9 mouse cellular contexts compared by ENCODE assay signal in genomic region chr4:150239087-150239480, GRCm38 (mm10). TPM values are rescaled to one million over a fixed set of nuclear protein-coding genes. Genes with fewer than 3 reads are reported as not detected.
A peak's percentile ranks its signal among the peaks of the same experiment; 100 is the strongest.
DNase-seq lines count a peak whose midpoint lies in the region; ATAC-seq and TF ChIP-seq lines count a peak whose summit lies in the region.
"Had no signal": no experiment of that assay in that cellular context is flagged by ENCODE, and none has a peak within 500 bp of the region (broad histone marks: within the 10 kb centered on the region; RNA-seq: fewer than 3 reads in every experiment).

No protein-coding gene starts in this region.

- H3K9me3 ChIP-seq in kidney, embryonic 14.5 days (ENCODE audit: control insufficient read depth, low read length): no peaks in the 10 kb centered on the region
- no peaks in the 10 kb centered on the region for H3K9me3 ChIP-seq in hindbrain, embryonic 15.5 days
- no peaks in the 10 kb centered on the region for H3K9me3 ChIP-seq in midbrain, embryonic 15.5 days

- H3K27me3 ChIP-seq in kidney, embryonic 14.5 days (ENCODE audit: control insufficient read depth, insufficient read depth, low read length): no peaks in the 10 kb centered on the region
- no peaks in the 10 kb centered on the region for H3K27me3 ChIP-seq in hindbrain, embryonic 15.5 days
- no peaks in the 10 kb centered on the region for H3K27me3 ChIP-seq in midbrain, embryonic 15.5 days (replicated peaks)

- peak overlapping the region; percentile 70 for H3K4me2 ChIP-seq in kidney, embryonic 14.5 days (replicated peaks; ENCODE audit: low read depth, low read length)
- H3K4me2 ChIP-seq in hindbrain, embryonic 15.5 days: peak overlapping the region; percentile 79
- H3K4me2 ChIP-seq in midbrain, embryonic 15.5 days: peak overlapping the region; percentile 69

- H3K9ac ChIP-seq in kidney, embryonic 14.5 days (ENCODE audit: low read depth, low read length): peak overlapping the region; percentile 90
- peak overlapping the region; percentile 86 for H3K9ac ChIP-seq in hindbrain, embryonic 15.5 days
- peak overlapping the region; percentile 4; the same call in 1 of the 2 replicates for H3K9ac ChIP-seq in midbrain, embryonic 15.5 days

- WGBS in kidney, embryonic 14.5 days: 19% methylated on average over 5 of the region's 5 CpGs
- WGBS in hindbrain, embryonic 15.5 days: 31% methylated on average over 5 of the region's 5 CpGs
- 31% methylated on average over 5 of the region's 5 CpGs for WGBS in midbrain, embryonic 15.5 days

- peaks cover 43% of the 10 kb centered on the region for H3K36me3 ChIP-seq in kidney, embryonic 14.5 days (ENCODE audit: control insufficient read depth, insufficient read depth, low read length)
- peaks cover 30% of the 10 kb centered on the region for H3K36me3 ChIP-seq in hindbrain, embryonic 15.5 days
- H3K36me3 ChIP-seq in midbrain, embryonic 15.5 days (replicated peaks): peaks cover 27% of the 10 kb centered on the region

- H3K27ac ChIP-seq in kidney, embryonic 14.5 days (ENCODE audit: low read depth, low read length): peak overlapping the region; percentile 67; the same call in 1 of the 2 replicates
- H3K27ac ChIP-seq in cortical plate, adult 2 months (ENCODE audit: insufficient read depth, low read length): no peak overlapping the region
- H3K27ac ChIP-seq in hindbrain, embryonic 15.5 days (replicated peaks): no peak overlapping the region
- no peak overlapping the region for H3K27ac ChIP-seq in midbrain, embryonic 15.5 days

- ATAC-seq in kidney, embryonic 14.5 days (ENCODE audit: low FRiP score, low TSS enrichment): no peak
- no peak for ATAC-seq in hindbrain, embryonic 15.5 days (ENCODE audit: low FRiP score, low read depth)
- ATAC-seq in midbrain, embryonic 15.5 days (replicated peaks): no peak

- H3K4me1 ChIP-seq in kidney, embryonic 14.5 days (ENCODE audit: control insufficient read depth, insufficient read depth, low read length): peaks cover 24% of the 10 kb centered on the region
- H3K4me1 ChIP-seq in cortical plate, adult 2 months (ENCODE audit: control insufficient read depth, insufficient read depth, low read length): peaks cover 23% of the 10 kb centered on the region
- peaks cover 67% of the 10 kb centered on the region for H3K4me1 ChIP-seq in hindbrain, embryonic 15.5 days (replicated peaks)
- H3K4me1 ChIP-seq in midbrain, embryonic 15.5 days: peaks cover 49% of the 10 kb centered on the region

- TF ChIP-seq CTCF in cortical plate, adult 2 months (IDR thresholded peaks at IDR 0.05; ENCODE audit: extremely low read depth, insufficient read depth, low read length): no peak

- no peak for DNase-seq in kidney, adult 18-20 months
- DNase-seq in urinary bladder, postnatal 25 days (ENCODE audit: low spot score): no peak
- no peak for DNase-seq in adrenal gland, adult 8-10 months
- DNase-seq in right cerebral cortex, postnatal 14 days: no peak
- DNase-seq: kidney, postnatal 10 days had no signal

- TF ChIP-seq POLR2A in cortical plate, adult 2 months (IDR thresholded peaks at IDR 0.05; ENCODE audit: extremely low read depth, insufficient read depth, low read length): no peak

- H3K4me3 ChIP-seq in kidney, embryonic 14.5 days (ENCODE audit: low read length): peak overlapping the region; percentile 76
- H3K4me3 ChIP-seq in cortical plate, adult 2 months (ENCODE audit: insufficient read depth, low read length): peak overlapping the region; percentile 88
- peak overlapping the region; percentile 83 for H3K4me3 ChIP-seq in hindbrain, embryonic 15.5 days
- H3K4me3 ChIP-seq in midbrain, embryonic 15.5 days: peak overlapping the region; percentile 77

RNA-seq across cellular contexts. Expression of gene Eno1, which starts 2.6 kb away (rescaled TPM):
- polyA plus RNA-seq in kidney, embryonic 14.5 days (2014; fragmentation: Nextera tagmentation; extraction: Ambion mirVana): 1,584 and 1,728 TPM in 2 replicates
- polyA plus RNA-seq in cortical plate, adult 2 months (2012; rRNA removed): 902 and 906 TPM in 2 replicates
- polyA plus RNA-seq in hindbrain, embryonic 15.5 days (2015; fragmentation: Nextera tagmentation; extraction: Ambion mirVana): 1,126 and 1,158 TPM in 2 replicates
- polyA plus RNA-seq in midbrain, embryonic 15.5 days (2015; fragmentation: Nextera tagmentation; extraction: Ambion mirVana): 1,044 and 1,060 TPM in 2 replicates
- total RNA-seq in adrenal gland, adult 8-10 months (2022): 100 to 1,000 TPM; 203 to 424 (median 307) TPM

RNA-seq across cellular contexts. Expression of gene Car6, which starts 38.0 kb away (rescaled TPM):
- polyA plus RNA-seq in kidney, embryonic 14.5 days (2014; fragmentation: Nextera tagmentation; extraction: Ambion mirVana): not detected in 2 replicates
- polyA plus RNA-seq in cortical plate, adult 2 months (2012; rRNA removed): not detected in 2 replicates
- not detected in 2 replicates for polyA plus RNA-seq in hindbrain, embryonic 15.5 days (2015; fragmentation: Nextera tagmentation; extraction: Ambion mirVana)
- not detected in 2 replicates for polyA plus RNA-seq in midbrain, embryonic 15.5 days (2015; fragmentation: Nextera tagmentation; extraction: Ambion mirVana)
- total RNA-seq in adrenal gland, adult 8-10 months (2022): under 1 TPM in 3 of 4 experiments, not detected in 1; 0.30 to 0.70 (median 0.59) TPM

RNA-seq across cellular contexts. Expression of gene Rere, which starts 42.4 kb away (rescaled TPM):
- 31.2 and 49.9 TPM in 2 replicates for polyA plus RNA-seq in kidney, embryonic 14.5 days (2014; fragmentation: Nextera tagmentation; extraction: Ambion mirVana)
- 44.2 and 50.5 TPM in 2 replicates for polyA plus RNA-seq in cortical plate, adult 2 months (2012; rRNA removed)
- 32.5 and 33.8 TPM in 2 replicates for polyA plus RNA-seq in hindbrain, embryonic 15.5 days (2015; fragmentation: Nextera tagmentation; extraction: Ambion mirVana)
- 32.1 and 37.4 TPM in 2 replicates for polyA plus RNA-seq in midbrain, embryonic 15.5 days (2015; fragmentation: Nextera tagmentation; extraction: Ambion mirVana)
- total RNA-seq in adrenal gland, adult 8-10 months (2022): 100 to 1,000 TPM; 108 to 187 (median 139) TPM

Comparison
In these comparisons a context has a peak if more than half of its experiments do, and no peak if none do; other contexts are left out.
1. H3K9ac ChIP-seq: peak in every context shown above with its lines; median percentile 90 in kidney, embryonic 14.5 days; 86 in hindbrain, embryonic 15.5 days; 4 in midbrain, embryonic 15.5 days.